Mouse (Mus musculus): ENCODE results near the gene Spdye4b.

Spdye4b gene

DNA sequence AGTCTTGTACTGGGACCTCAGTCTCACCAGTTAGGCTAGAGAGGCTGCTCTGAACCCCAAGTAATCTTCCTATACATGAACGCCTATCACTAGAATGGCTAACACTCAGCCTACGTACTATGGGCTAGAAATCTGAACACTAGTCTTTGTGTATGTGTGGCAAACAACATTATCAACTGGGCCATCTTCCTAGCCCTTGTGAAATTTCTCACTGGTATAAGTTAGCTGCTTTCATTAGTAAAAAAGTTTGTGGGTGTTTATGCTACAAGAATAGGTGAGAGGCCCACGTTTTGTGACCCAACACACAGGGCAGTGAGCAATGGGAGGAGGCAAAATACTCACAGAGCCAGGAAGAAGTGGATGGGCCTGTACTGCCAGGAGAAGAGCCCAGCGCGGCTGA is 40.2 kb downstream of the Spdye4b start:
- DNase-seq (ENCODE audit: low read depth) = no peak

- no peak for DNase-seq (ENCODE audit: low read depth)
These were observed 41.5 kb downstream of the Spdye4b start for GRCm38 (mm10) chr5:143222287-143222686.

GRCm38 (mm10) chr5:143226790-143227189 is 46.0 kb downstream of the Spdye4b start, which contains the start of gene Spdye4a:
Spdye4a (minus strand) TSS chr5:143226890.
- no peak for DNase-seq (ENCODE audit: low read depth)

- DNase-seq (ENCODE audit: low read depth) = peak; percentile 99
These were observed 54.3 kb downstream of the Spdye4b start, which contains the start of gene Zfp12 for GRCm38 (mm10) chr5:143235028-143235693. Zfp12 (plus strand) TSS chr5:143235163.

GRCm38 (mm10) chr5:143236036-143236435 is 55.2 kb downstream of the Spdye4b start:
- DNase-seq (ENCODE audit: low read depth) = peak; percentile 53

DNA sequence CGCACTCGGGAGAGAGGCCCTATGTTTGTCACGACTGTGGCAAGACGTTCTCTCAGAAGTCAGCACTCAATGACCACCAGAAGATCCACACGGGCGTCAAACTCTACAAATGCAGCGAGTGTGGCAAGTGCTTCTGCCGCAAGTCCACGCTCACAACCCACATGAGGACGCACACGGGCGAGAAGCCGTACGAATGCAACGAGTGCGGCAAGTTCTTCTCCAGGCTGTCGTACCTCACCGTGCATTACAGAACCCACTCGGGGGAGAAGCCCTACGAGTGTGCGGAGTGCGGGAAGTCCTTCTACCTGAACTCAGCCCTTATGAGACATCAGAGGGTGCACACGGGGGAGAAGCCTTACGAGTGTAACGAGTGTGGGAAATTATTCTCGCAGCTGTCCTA is 64.1 kb downstream of the Spdye4b start:
- DNase-seq (ENCODE audit: low read depth) = no peak

DNA sequence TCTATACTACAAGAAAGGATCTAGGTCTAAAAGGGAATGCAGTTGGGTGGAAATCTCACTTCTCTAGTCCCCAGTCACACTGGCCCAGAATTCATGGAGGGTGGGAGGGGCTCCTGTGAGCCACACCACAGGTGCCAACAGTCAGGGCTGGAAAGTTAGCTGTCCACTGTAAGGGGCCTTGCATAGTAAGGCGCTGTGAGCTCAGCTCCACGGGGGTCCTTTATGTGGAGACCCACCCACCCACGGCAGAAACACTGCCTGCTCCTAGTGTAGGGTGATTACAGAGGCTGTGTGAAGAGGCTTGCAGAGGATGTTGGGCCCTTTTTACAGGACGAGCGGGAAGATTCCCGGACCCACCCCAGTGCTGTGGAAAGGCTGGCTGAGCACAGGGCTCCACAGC is 71.2 kb downstream of the Spdye4b start:
- DNase-seq (ENCODE audit: low read depth) = no peak

GRCm38 (mm10) chr5:143252791-143253185 is 72.0 kb downstream of the Spdye4b start:
- DNase-seq (ENCODE audit: low read depth) = no peak

- peak; percentile 46 for DNase-seq (ENCODE audit: low read depth)
These were observed 72.5 kb downstream of the Spdye4b start for GRCm38 (mm10) chr5:143253186-143253880.

GRCm38 (mm10) chr5:143253881-143254486 is 73.2 kb downstream of the Spdye4b start:
- no peak for DNase-seq (ENCODE audit: low read depth)

Measured in NIH3T3 (cell line).